Mouse (Mus musculus) ES-Bruce4 (cell line): ENCODE results near the gene 8030474K03Rik.

Source experiments
- CTCF ChIP-seq: IDR thresholded peaks from one replicate; pipeline ENCODE4 v1.8.1; 2011; ENCODE audit warnings: low read depth, low read length
- POLR2A ChIP-seq: IDR thresholded peaks from one replicate; pipeline ENCODE4 v1.8.1; 2011; ENCODE audit warnings: low read length; ENCODE audit not compliant: insufficient read depth

DNA sequence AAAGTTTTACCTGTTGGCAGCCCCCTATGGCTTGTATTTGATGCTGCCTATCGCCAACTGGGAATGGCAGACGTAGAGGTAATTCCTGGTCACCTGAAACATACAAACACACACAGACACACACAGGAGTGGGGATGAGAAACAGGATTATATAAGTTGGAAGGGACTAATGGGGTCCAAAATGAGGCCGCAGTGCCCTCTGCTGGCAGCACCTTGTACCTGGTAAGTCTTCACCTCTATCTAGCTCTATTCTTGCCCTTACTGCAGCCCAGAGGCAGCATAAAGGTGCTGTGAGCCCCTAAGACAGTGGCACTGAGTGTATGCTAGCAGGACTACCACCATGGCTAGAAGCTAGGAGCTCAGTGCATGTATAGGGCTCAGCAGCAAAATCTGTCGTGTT lies 2.9 kb upstream of the 8030474K03Rik start:
- TF ChIP-seq POLR2A, result no peak
- TF ChIP-seq CTCF, result peak; percentile 70
